Mouse (Mus musculus) liver, adult 2 months (tissue): ENCODE measurements around the gene Tspan17.

ENCODE experiments used
- CTCF ChIP-seq: fragments of 200-500 bp; IDR thresholded peaks from 2 replicates; pipeline ENCODE4 v1.5.1; 2011; ENCODE audit warnings: low read depth, low read length, control low read depth
- POLR2A ChIP-seq: fragments of 200-500 bp; IDR thresholded peaks from 2 replicates; pipeline ENCODE4 v1.6.1; 2011; ENCODE audit warnings: low read length, control low read depth; ENCODE audit not compliant: insufficient read depth; ENCODE audit errors: extremely low read depth

DNA sequence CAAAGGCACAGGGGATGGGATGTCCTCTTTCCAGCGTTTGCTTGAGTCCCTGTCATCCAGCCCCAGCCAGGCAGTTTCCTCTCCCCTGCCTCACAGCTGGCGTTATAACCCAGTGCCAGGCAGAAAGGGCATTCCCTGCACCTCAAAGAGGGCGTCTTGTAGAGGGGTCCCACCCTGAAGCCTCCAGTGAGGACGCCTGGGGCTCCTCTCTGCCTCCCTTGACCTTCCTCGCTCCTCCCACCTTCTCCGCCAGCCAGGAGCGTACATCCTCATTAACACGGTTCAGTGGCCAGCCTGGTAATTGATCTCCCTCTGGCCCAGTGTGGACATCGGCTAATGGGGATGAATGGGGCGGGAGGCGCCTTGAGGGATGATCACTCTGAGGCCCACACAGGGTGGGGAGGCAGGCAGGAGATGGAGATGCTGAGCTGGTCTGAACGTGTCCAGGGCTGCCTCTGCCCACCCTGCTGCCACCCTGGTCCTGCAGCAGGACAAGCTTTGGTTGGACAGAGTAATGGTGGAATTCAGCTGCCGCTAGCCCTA is 17.3 kb downstream of the Tspan17 start:
- TF ChIP-seq CTCF (no peak), POLR2A (no peak)
